Comparison of ENCODE assay signal across 13 mouse cellular contexts in genomic region chr10:5867981-5868552, GRCm38 (mm10). TPM values are rescaled to one million over a fixed set of nuclear protein-coding genes. Genes with fewer than 3 reads are reported as not detected.
A peak's percentile ranks its signal among the peaks of the same experiment; 100 is the strongest.
DNase-seq lines count a peak whose midpoint lies in the region; ATAC-seq and TF ChIP-seq lines count a peak whose summit lies in the region.
"Had no signal": no experiment of that assay in that cellular context is flagged by ENCODE, and none has a peak within 500 bp of the region (broad histone marks: within the 10 kb centered on the region; RNA-seq: fewer than 3 reads in every experiment).

No protein-coding gene starts in this region.

- H3K27ac ChIP-seq in forebrain, embryonic 11.5 days (ENCODE audit: low read depth, low read length) = no peak overlapping the region
- H3K27ac ChIP-seq in forebrain, embryonic 12.5 days = no peak overlapping the region
- H3K27ac ChIP-seq in left cerebral cortex, adult 2 months = peak overlapping the region; percentile 21
- H3K27ac ChIP-seq: neural tube, embryonic 12.5 days; stomach, embryonic 15.5 days had no signal

- no peak for DNase-seq in forebrain, embryonic 11.5 days (ENCODE audit: low spot score)
- peak; percentile 43 to 46 for DNase-seq in right cerebral cortex, adult 2 months (ENCODE audit: low spot score in 2 of 2)
- no peak for DNase-seq in right cerebral cortex, postnatal 14 days
- peak; percentile 15 to 43 for DNase-seq in left cerebral cortex, adult 2 months (ENCODE audit: extremely low spot score in 1 of 2, low spot score in 2 of 2)
- DNase-seq in urinary bladder, postnatal 4 days (ENCODE audit: low spot score in 2 of 2) = no peak
- no peak for DNase-seq in MN1 (ENCODE audit: low spot score)
- DNase-seq: B cell, adult 2 months; heart, postnatal 4 days had no signal

- H3K4me1 ChIP-seq in forebrain, embryonic 11.5 days (replicated peaks; ENCODE audit: control insufficient read depth, insufficient read depth, low read length) = no peaks in the 10 kb centered on the region
- no peaks in the 10 kb centered on the region for H3K4me1 ChIP-seq in forebrain, embryonic 12.5 days
- H3K4me1 ChIP-seq: neural tube, embryonic 12.5 days; stomach, embryonic 15.5 days had no signal

- 0 out of 2 replicates have a peak, but pooled peaks have one; percentile 15 for ATAC-seq in forebrain, embryonic 11.5 days (replicated peaks; ENCODE audit: low FRiP score)
- no peak for ATAC-seq in forebrain, embryonic 12.5 days (ENCODE audit: low FRiP score)
- no peak for ATAC-seq in monocyte, adult 5-6 weeks (replicated peaks; ENCODE audit: insufficient number of reproducible peaks, low FRiP score, low TSS enrichment, poor library complexity, severe bottlenecking)

- no peaks in the 10 kb centered on the region for H3K36me3 ChIP-seq in forebrain, embryonic 11.5 days (ENCODE audit: control insufficient read depth, insufficient read depth, low read length)
- no peaks in the 10 kb centered on the region for H3K36me3 ChIP-seq in forebrain, embryonic 12.5 days (replicated peaks)
- H3K36me3 ChIP-seq: neural tube, embryonic 12.5 days; stomach, embryonic 15.5 days had no signal

- no peak overlapping the region for H3K4me2 ChIP-seq in forebrain, embryonic 11.5 days (ENCODE audit: low read depth, low read length, severe bottlenecking)
- H3K4me2 ChIP-seq in forebrain, embryonic 12.5 days = no peak overlapping the region
- H3K4me2 ChIP-seq: neural tube, embryonic 12.5 days; stomach, embryonic 15.5 days had no signal

- intact Hi-C loops in left cerebral cortex, adult 2 months (cut with DNase I) = no loop called here

- H3K4me3 ChIP-seq in forebrain, embryonic 11.5 days (ENCODE audit: low read depth, low read length) = no peak overlapping the region
- no peak overlapping the region for H3K4me3 ChIP-seq in forebrain, embryonic 12.5 days (replicated peaks)
- no peak overlapping the region for H3K4me3 ChIP-seq in left cerebral cortex, adult 2 months
- H3K4me3 ChIP-seq: neural tube, embryonic 12.5 days; stomach, embryonic 15.5 days had no signal

- no peaks in the 10 kb centered on the region for H3K9me3 ChIP-seq in forebrain, embryonic 11.5 days (ENCODE audit: control insufficient read depth, low read length)
- H3K9me3 ChIP-seq in forebrain, embryonic 12.5 days = no peaks in the 10 kb centered on the region
- H3K9me3 ChIP-seq: neural tube, embryonic 12.5 days; stomach, embryonic 15.5 days had no signal

- 75% methylated on average over 11 of the region's 11 CpGs for WGBS in forebrain, embryonic 11.5 days
- 70% methylated on average over 11 of the region's 11 CpGs for WGBS in forebrain, embryonic 12.5 days

- H3K27me3 ChIP-seq in forebrain, embryonic 11.5 days (ENCODE audit: control insufficient read depth, insufficient read depth, low read length) = no peaks in the 10 kb centered on the region
- H3K27me3 ChIP-seq in forebrain, embryonic 12.5 days = no peaks in the 10 kb centered on the region
- H3K27me3 ChIP-seq: neural tube, embryonic 12.5 days; stomach, embryonic 15.5 days had no signal

- TF ChIP-seq CTCF in left cerebral cortex, adult 2 months (IDR thresholded peaks at IDR 0.05) = no peak

- no peak overlapping the region for H3K9ac ChIP-seq in forebrain, embryonic 11.5 days (ENCODE audit: low read length)
- no peak overlapping the region for H3K9ac ChIP-seq in forebrain, embryonic 12.5 days
- H3K9ac ChIP-seq: neural tube, embryonic 12.5 days; stomach, embryonic 15.5 days had no signal

RNA-seq across cellular contexts. Expression of gene Mtrf1l, which starts 44.4 kb away (rescaled TPM):
- polyA plus RNA-seq in forebrain, embryonic 11.5 days (2014; fragmentation: Nextera tagmentation; extraction: Ambion mirVana) = 12.9 and 15.3 TPM in 2 replicates
- polyA plus RNA-seq in forebrain, embryonic 12.5 days (2016; fragmentation: Nextera tagmentation; extraction: Ambion mirVana) = 11.5 and 13.0 TPM in 2 replicates
- total RNA-seq in left cerebral cortex, adult 2 months (2021) = 10 to 100 TPM in 1 of 2 experiments, 1 to 10 TPM in 1; 8.2 to 10.0 TPM
- 8.6 to 33.0 TPM (median 15.9 TPM) in 3 replicates for total RNA-seq in monocyte, adult 5-6 weeks (2017)

RNA-seq across cellular contexts. Expression of gene Rgs17, which starts 54.1 kb away (rescaled TPM):
- 2.1 and 2.8 TPM in 2 replicates for polyA plus RNA-seq in forebrain, embryonic 11.5 days (2014; fragmentation: Nextera tagmentation; extraction: Ambion mirVana)
- polyA plus RNA-seq in forebrain, embryonic 12.5 days (2016; fragmentation: Nextera tagmentation; extraction: Ambion mirVana) = 4.0 and 4.2 TPM in 2 replicates
- 10 to 100 TPM; 66.7 to 69.6 TPM for total RNA-seq in left cerebral cortex, adult 2 months (2021)
- total RNA-seq in monocyte, adult 5-6 weeks (2017) = not detected in 3 replicates
- total RNA-seq: common myeloid progenitor, adult 5-6 weeks had no signal

Comparison
In these comparisons a context has a peak if more than half of its experiments do, and no peak if none do; other contexts are left out.
1. DNase-seq: peak in right cerebral cortex, adult 2 months (2 of 2) and left cerebral cortex, adult 2 months (2 of 2); none in forebrain, embryonic 11.5 days (single experiment), right cerebral cortex, postnatal 14 days (single experiment), urinary bladder, postnatal 4 days (0 of 2) and MN1 (single experiment).
2. RNA of gene Rgs17, which starts 54.1 kb away (total RNA-seq): 66.7 to 69.6 TPM in left cerebral cortex, adult 2 months; not detected in monocyte, adult 5-6 weeks; every median in the first group is over 10 times any median in the second.